Mouse (Mus musculus) E14TG2a.4 (cell line): ENCODE results near the gene Catsper3.

ENCODE experiments used
- H3K27me3 ChIP-seq: 2 replicates; pipeline ENCODE4 v1.6.1; 2014; ENCODE audit warnings: low read length, control low read depth; ENCODE audit not compliant: insufficient read depth
- H3K36me3 ChIP-seq: 2 replicates; pipeline ENCODE4 v1.6.1; 2014; ENCODE audit warnings: low read length, control low read depth; ENCODE audit not compliant: insufficient read depth
- H3K4me1 ChIP-seq: replicated peaks from 2 replicates; pipeline ENCODE4 v1.6.1; 2014; ENCODE audit warnings: low read depth, low read length, control low read depth
- H3K4me3 ChIP-seq: replicated peaks from 2 replicates; pipeline ENCODE4 v1.5.1; 2014; ENCODE audit warnings: mild to moderate bottlenecking, low read length
- H3K9me3 ChIP-seq: 2 replicates; pipeline ENCODE4 v1.6.1; 2014; ENCODE audit warnings: low read length, control low read depth
- CTCF ChIP-seq: conservative IDR thresholded peaks from 2 replicates; pipeline ENCODE4 v1.5.1; 2014; ENCODE audit warnings: low read length
- NANOG ChIP-seq: IDR thresholded peaks from 2 replicates; pipeline ENCODE4 v1.6.1; 2014; ENCODE audit warnings: borderline replicate concordance, low read length, mixed read lengths
- POU5F1 ChIP-seq: IDR thresholded peaks from 2 replicates; pipeline ENCODE4 v1.6.1; 2014; ENCODE audit warnings: low read length, borderline replicate concordance

Gene Catsper3

GRCm38 (mm10) chr13:55858463-55858862, 74.1 kb downstream of the Catsper3 start:
- H3K9me3 ChIP-seq: no peaks in the 10 kb centered on the region
- TF ChIP-seq POU5F1 (no peak), CTCF (no peak), NANOG (no peak)
- no peak overlapping the region for H3K4me3 ChIP-seq
- no peaks in the 10 kb centered on the region for H3K4me1 ChIP-seq
- H3K36me3 ChIP-seq: no peaks in the 10 kb centered on the region
- peaks cover 44% of the 10 kb centered on the region for H3K27me3 ChIP-seq
